Mouse (Mus musculus): ENCODE data around the gene Adgrb2. TPM values are rescaled to one million over a fixed set of nuclear protein-coding genes. Genes with fewer than 3 reads are reported as not detected.

Gene Adgrb2
- total RNA-seq (2021) = 100 to 1,000 TPM; 516 to 583 TPM

DNA sequence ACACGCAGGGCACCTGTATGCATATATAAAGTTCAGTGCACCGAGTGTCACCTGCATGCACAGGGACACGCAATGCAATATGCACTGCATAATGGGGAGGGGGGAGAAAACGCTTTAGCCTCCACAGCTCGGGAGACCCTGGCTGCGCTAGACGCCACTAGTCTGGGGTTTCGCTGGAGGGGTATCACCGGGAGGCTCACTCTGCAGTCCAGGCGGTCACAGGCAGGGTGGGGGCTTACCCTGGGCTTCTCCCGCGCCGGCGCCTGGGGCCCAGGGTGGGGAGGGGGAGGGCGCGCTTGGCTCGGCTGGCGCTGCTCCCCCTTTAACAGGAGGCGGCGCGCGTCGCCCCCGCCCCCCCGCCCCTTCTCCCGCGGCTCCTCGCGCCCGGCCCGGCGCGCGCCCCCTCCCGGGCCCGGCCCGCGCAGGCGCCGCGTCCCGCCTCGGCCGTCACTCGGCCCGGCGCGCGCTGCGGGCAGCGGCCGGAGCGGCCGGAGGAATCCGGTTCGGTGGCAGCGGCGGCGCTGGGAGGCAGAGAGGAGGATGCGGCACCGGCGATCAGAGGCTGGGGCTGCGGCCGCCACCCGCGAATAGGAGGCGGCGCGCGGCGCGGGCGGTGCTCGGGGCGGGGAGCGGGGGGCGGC, at the start of gene Adgrb2:
Adgrb2 (plus strand) TSS at position 450 of the 641 bp plus-strand sequence.
- no peak for DNase-seq (ENCODE audit: extremely low spot score in 1 of 2, low spot score in 1 of 2)

DNA sequence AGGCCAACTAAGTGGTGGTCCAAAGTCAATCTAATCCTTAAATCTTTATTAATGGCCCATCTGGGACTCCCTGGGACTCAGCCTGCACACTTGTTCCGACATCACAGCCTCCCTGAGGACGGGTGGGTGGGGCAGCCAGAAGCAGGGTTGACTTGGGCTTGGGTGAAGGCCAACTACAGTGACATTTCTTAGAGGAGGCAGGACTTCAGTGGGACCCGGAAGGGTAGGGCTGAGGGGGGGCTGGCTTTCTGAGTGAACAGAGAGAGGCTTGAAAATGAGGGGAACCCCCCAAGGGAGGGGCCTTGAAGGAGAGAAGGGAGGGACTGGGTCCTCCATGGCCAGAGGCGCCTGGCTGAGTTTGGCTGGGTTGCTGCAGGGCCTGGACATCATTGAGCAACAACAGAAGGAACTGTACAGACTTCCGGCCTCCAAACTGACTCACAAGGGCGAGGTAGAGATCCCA, 33.3 kb upstream of the Adgrb2 start:
- DNase-seq (ENCODE audit: extremely low spot score in 1 of 2, low spot score in 1 of 2) = no peak

- DNase-seq (ENCODE audit: extremely low spot score in 1 of 2, low spot score in 1 of 2) = no peak
Observed at GRCm38 (mm10) chr4:129952241-129952810, 32.3 kb upstream of the Adgrb2 start.

- no peak for DNase-seq (ENCODE audit: extremely low spot score in 1 of 2, low spot score in 1 of 2)
Observed at GRCm38 (mm10) chr4:129954527-129954926, 30.1 kb upstream of the Adgrb2 start.

- DNase-seq (ENCODE audit: extremely low spot score in 1 of 2, low spot score in 1 of 2) = peak; percentile 66 to 78
Observed at GRCm38 (mm10) chr4:129960180-129960944, 24.3 kb upstream of the Adgrb2 start.

GRCm38 (mm10) chr4:129965294-129965693, 19.4 kb upstream of the Adgrb2 start:
- no peak for DNase-seq (ENCODE audit: extremely low spot score in 1 of 2, low spot score in 1 of 2)

- no peak for DNase-seq (ENCODE audit: extremely low spot score in 1 of 2, low spot score in 1 of 2)
Observed at GRCm38 (mm10) chr4:129966201-129966600, 18.5 kb upstream of the Adgrb2 start.

DNA sequence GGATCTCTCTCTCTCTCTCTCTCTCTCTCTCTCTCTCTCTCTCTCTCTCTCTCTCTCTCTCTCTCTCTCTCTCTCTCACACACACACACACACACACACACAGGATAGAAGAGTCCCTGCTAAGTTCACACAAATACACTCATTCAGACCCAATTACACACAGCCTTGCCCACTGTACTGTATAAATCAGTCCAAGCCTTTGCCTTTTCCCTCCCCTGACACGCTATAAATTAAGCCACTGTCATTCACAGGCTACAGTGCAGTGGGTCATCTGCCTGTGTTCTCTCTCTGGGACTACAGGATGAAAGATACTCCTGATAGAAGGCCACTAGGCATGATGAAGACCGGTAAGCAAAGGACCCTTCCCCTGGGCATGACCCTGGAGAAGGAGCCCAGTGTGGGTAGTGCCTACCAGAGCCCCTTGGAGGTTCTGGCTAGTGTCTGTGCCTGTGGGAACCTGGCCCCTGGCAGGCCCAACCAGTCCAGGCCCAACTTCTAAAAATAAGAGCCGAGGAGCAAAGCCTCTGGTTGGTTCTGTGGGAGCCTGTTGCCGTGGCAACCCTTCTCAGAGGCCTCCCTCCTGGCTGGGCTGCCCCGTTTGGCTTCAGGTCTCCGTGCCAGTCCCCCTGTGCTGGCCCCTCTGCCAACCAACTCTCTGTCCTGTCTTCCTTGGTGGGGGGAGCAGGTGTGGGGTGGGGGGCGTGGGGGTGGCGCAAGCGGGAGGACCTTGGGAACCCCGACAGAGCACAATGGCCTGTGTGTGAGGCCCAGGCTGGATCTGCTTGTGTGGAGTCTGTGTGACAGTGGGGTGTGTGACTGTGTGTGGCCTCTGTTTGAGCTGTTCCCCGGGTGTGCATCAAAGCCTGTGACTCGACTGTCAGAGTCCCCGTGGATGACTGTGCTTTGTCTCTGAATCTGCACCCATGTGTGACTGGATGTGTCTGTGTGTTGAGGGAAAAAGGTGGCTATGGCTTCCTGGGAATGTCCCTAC, 17.4 kb upstream of the Adgrb2 start:
- peak in 1 of 2 experiments; percentile 49 for DNase-seq (ENCODE audit: extremely low spot score in 1 of 2, low spot score in 1 of 2)

- no peak for DNase-seq (ENCODE audit: extremely low spot score in 1 of 2, low spot score in 1 of 2)
Observed at GRCm38 (mm10) chr4:129970168-129970567, 14.5 kb upstream of the Adgrb2 start.

- DNase-seq (ENCODE audit: extremely low spot score in 1 of 2, low spot score in 1 of 2) = no peak
Observed at GRCm38 (mm10) chr4:129970861-129971260, 13.8 kb upstream of the Adgrb2 start.

- DNase-seq (ENCODE audit: extremely low spot score in 1 of 2, low spot score in 1 of 2) = no peak
Observed at GRCm38 (mm10) chr4:129971989-129972388, 12.7 kb upstream of the Adgrb2 start.

DNA sequence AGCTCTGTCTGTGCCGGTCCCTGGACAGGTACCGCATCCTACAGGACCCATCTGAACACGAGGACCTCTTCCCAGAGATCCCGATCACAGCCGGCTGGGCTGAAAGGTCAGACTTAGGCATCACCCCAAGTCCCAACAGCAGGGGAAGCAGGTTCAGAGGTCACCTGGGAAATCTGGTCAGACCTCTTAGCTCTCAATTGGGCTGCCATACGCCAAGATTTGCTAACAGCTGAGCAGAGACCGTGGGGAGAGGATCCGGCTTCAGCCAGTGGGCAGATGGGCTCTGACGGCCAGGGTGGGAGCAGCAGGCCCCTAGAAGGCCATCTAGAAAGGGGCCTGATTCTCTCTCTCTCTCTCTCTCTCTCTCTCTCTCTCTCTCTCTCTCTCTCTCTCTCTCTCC, 10.4 kb upstream of the Adgrb2 start:
- no peak for DNase-seq (ENCODE audit: extremely low spot score in 1 of 2, low spot score in 1 of 2)

DNA sequence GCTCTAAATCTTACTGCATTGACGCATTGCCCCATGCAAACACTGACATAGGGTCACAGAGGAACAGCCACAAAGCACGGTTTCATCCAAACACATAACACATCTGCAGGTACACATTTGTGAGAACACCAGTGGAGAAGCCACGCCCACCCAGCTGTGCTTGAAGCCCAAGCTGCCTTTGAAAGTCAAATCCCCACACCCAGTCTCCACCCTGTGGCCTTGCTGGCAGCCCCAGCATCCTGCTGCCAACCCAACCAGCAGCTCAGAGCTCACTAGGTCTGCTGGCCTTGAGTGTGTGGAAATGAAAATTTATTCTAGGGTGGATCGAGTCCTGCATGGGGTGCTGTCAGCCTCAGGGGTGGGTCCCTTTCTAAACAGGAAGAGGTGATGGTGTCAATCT, 7.4 kb upstream of the Adgrb2 start:
- no peak for DNase-seq (ENCODE audit: extremely low spot score in 1 of 2, low spot score in 1 of 2)

GRCm38 (mm10) chr4:129978227-129978626, 6.4 kb upstream of the Adgrb2 start:
- DNase-seq (ENCODE audit: extremely low spot score in 1 of 2, low spot score in 1 of 2) = no peak

DNA sequence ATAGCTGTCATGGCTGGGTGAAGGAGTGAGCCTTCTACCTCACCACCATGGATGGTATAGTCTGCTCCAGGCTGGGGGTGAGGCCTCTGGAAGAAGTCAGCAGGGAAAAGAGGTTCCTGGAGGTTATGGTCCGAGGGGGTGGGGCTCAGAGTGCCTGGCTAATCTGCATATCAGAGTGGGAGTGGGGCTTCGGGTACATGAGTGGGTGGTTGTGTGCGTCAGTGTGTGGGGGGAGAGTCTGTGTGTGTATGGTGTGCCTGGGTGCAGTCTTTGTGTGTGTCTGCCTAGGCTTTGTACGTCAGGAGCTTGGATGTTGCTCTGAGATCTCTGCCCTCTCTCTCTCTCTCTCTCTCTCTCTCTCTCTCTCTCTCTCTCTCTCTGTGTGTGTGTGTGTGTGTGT, 5.7 kb upstream of the Adgrb2 start:
- DNase-seq (ENCODE audit: extremely low spot score in 1 of 2, low spot score in 1 of 2) = no peak

- DNase-seq (ENCODE audit: extremely low spot score in 1 of 2, low spot score in 1 of 2) = no peak
Observed at GRCm38 (mm10) chr4:129981657-129982056, 3.0 kb upstream of the Adgrb2 start.

- no peak for DNase-seq (ENCODE audit: extremely low spot score in 1 of 2, low spot score in 1 of 2)
Observed at GRCm38 (mm10) chr4:129983046-129983445, 1.6 kb upstream of the Adgrb2 start.

DNA sequence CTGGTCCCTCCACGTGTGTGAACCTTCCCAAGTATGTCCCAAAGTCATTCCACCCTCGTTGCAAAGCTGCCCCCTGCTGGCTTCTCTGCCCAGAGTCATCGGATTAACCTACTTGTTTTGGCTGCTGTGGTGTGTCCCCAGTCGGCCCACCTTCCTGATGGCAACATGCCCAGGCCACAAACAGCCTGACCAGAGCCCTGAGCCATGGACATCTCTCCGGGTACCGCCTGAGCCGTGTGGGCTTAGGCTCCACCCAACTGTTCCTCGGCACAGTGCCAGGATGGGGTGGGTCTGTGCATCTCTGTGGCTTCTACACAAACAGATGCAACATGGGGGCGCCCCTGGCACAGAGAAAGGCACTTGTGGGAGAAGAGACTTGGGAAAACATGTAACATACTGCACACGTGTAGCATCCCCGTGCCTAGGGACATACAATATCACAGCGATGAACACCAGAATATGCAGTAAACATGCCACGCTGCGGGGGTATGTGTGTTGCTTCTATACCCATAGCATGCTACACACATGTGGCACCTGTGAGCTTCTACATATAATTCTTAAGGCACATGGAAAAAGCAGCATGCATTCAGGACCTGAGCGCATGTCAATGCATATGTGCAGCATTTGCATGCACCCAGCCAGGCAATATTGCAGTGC, 778 bp upstream of the Adgrb2 start:
- peak; percentile 84 to 91 for DNase-seq (ENCODE audit: extremely low spot score in 1 of 2, low spot score in 1 of 2)

GRCm38 (mm10) chr4:129985161-129985670, 546 bp downstream of the Adgrb2 start:
- DNase-seq (ENCODE audit: extremely low spot score in 1 of 2, low spot score in 1 of 2) = no peak

All from layer of hippocampus, postnatal 25 days (tissue).